Mouse (Mus musculus): Measurements from ENCODE around the gene BC025920.

- TF ChIP-seq BHLHE40 (IDR thresholded peaks at IDR 0.05; ENCODE audit: low read depth, low read length) (no peak), USF1 (IDR thresholded peaks at IDR 0.05; ENCODE audit: low read depth, low read length) (no peak), CTCF (conservative IDR thresholded peaks at IDR 0.05 in 1 of 2, IDR thresholded peaks at IDR 0.05 in 1 of 2; ENCODE audit: low read depth in 2 of 2, low read length in 2 of 2) (no peak), RAD21 (IDR thresholded peaks at IDR 0.05; ENCODE audit: low read depth, low read length) (no peak), RCOR1 (conservative IDR thresholded peaks at IDR 0.05; ENCODE audit: low read depth, low read length) (no peak), GABPA (IDR thresholded peaks at IDR 0.05; ENCODE audit: insufficient replicate concordance, low read depth, low read length) (no peak), IRF4 (IDR thresholded peaks at IDR 0.05; ENCODE audit: low read depth, low read length) (no peak), JUND (conservative IDR thresholded peaks at IDR 0.05; ENCODE audit: low read depth, low read length) (no peak), E2F4 (IDR thresholded peaks at IDR 0.05; ENCODE audit: insufficient replicate concordance, low read depth, low read length) (no peak)
Observed at GRCm38 (mm10) chr10:81572975-81573374, 33.1 kb upstream of the BC025920 start.

Data from CH12.LX (cell line).